Mouse (Mus musculus): Measurements from ENCODE around the gene Robo1.

- no peak for TF ChIP-seq CTCF (IDR thresholded peaks at IDR 0.05; ENCODE audit: low read depth, low read length)
- no peak for TF ChIP-seq EP300 (IDR thresholded peaks at IDR 0.05; ENCODE audit: insufficient read depth, low read depth, low read length)
Observed at GRCm38 (mm10) chr16:72897125-72897524, 589.0 kb downstream of the Robo1 start.
